Mouse (Mus musculus): ENCODE data around the gene Acad11. TPM values are rescaled to one million over a fixed set of nuclear protein-coding genes. Genes with fewer than 3 reads are reported as not detected.

Gene Acad11
- polyA plus RNA-seq, 1 experiment, result 6.2 TPM

GRCm38 (mm10) chr9:104034231-104034630 is 28.9 kb upstream of the Acad11 start:
- H3K4me2 ChIP-seq (ENCODE audit: low read depth), result no peak overlapping the region

GRCm38 (mm10) chr9:104034718-104035117 is 28.5 kb upstream of the Acad11 start:
- Histone ChIP-seq H3K36me3 (ENCODE audit: control insufficient read depth, insufficient read depth) (no peaks in the 10 kb centered on the region), H3ac (ENCODE audit: control insufficient read depth, insufficient read length) (no peak overlapping the region), H3K4me3 (no peak overlapping the region), H3K79me2 (ENCODE audit: control insufficient read depth, insufficient read depth) (no peaks in the 10 kb centered on the region), H3K27me3 (ENCODE audit: control insufficient read depth, insufficient read depth, insufficient read length) (no peaks in the 10 kb centered on the region), H3K4me2 (ENCODE audit: low read depth) (no peak overlapping the region)
- TF ChIP-seq SRF (IDR thresholded peaks at IDR 0.05; ENCODE audit: control insufficient read depth, insufficient read length, low read depth) (no peak), E2F4 (IDR thresholded peaks at IDR 0.05; ENCODE audit: insufficient read depth) (no peak), MAX (IDR thresholded peaks at IDR 0.05; ENCODE audit: low read depth) (no peak)

More at GRCm38 (mm10) chr9:104034231-104034630, 28.9 kb upstream of the Acad11 start:
- no peaks in the 10 kb centered on the region for H3K27me3 ChIP-seq (ENCODE audit: control insufficient read depth, insufficient read depth, insufficient read length)
- no peaks in the 10 kb centered on the region for H3K36me3 ChIP-seq (ENCODE audit: control insufficient read depth, insufficient read depth)
- no peaks in the 10 kb centered on the region for H3K79me2 ChIP-seq (ENCODE audit: control insufficient read depth, insufficient read depth)
- no peak overlapping the region for H3K4me3 ChIP-seq
- H3ac ChIP-seq (ENCODE audit: control insufficient read depth, insufficient read length), result no peak overlapping the region
- TF ChIP-seq E2F4 (IDR thresholded peaks at IDR 0.05; ENCODE audit: insufficient read depth), result no peak
- TF ChIP-seq REST (IDR thresholded peaks at IDR 0.05; ENCODE audit: insufficient read depth, insufficient read length), result no peak
- TF ChIP-seq MAX (IDR thresholded peaks at IDR 0.05; ENCODE audit: low read depth), result no peak
- TF ChIP-seq TCF12 (IDR thresholded peaks at IDR 0.05; ENCODE audit: insufficient read depth, poor library complexity, severe bottlenecking), result no peak

GRCm38 (mm10) chr9:104035261-104036015 is 27.7 kb upstream of the Acad11 start:
- H3K27me3 ChIP-seq (ENCODE audit: control insufficient read depth, insufficient read depth, insufficient read length), result no peaks in the 10 kb centered on the region
- no peak overlapping the region for H3ac ChIP-seq (ENCODE audit: control insufficient read depth, insufficient read length)
- TF ChIP-seq REST (IDR thresholded peaks at IDR 0.05; ENCODE audit: insufficient read depth, insufficient read length) (no peak), SRF (IDR thresholded peaks at IDR 0.05; ENCODE audit: control insufficient read depth, insufficient read length, low read depth) (no peak)
- no peak overlapping the region for H3K4me2 ChIP-seq (ENCODE audit: low read depth)
- H3K79me2 ChIP-seq (ENCODE audit: control insufficient read depth, insufficient read depth), result no peaks in the 10 kb centered on the region
- no peaks in the 10 kb centered on the region for H3K36me3 ChIP-seq (ENCODE audit: control insufficient read depth, insufficient read depth)
- H3K4me3 ChIP-seq, result no peak overlapping the region

- H3K4me3 ChIP-seq, result no peak overlapping the region
- TF ChIP-seq MYOD1 (IDR thresholded peaks at IDR 0.05; ENCODE audit: control insufficient read depth in 1 of 3, insufficient read length in 2 of 3, low read depth in 2 of 3), result no peak
- TF ChIP-seq TCF3 (IDR thresholded peaks at IDR 0.05; ENCODE audit: insufficient read length, low read depth), result no peak
- no peak for TF ChIP-seq TCF12 (IDR thresholded peaks at IDR 0.05; ENCODE audit: insufficient read depth, poor library complexity, severe bottlenecking)
- TF ChIP-seq USF1 (IDR thresholded peaks at IDR 0.05; ENCODE audit: low read depth), result no peak
- no peak for TF ChIP-seq MAX (IDR thresholded peaks at IDR 0.05; ENCODE audit: low read depth)
- TF ChIP-seq MYOG (IDR thresholded peaks at IDR 0.05; ENCODE audit: control insufficient read depth in 1 of 3, insufficient read depth in 1 of 3, insufficient read length in 2 of 3, low read depth in 2 of 3), result no peak
- no peak for TF ChIP-seq REST (IDR thresholded peaks at IDR 0.05; ENCODE audit: insufficient read depth, insufficient read length)
- TF ChIP-seq CEBPB (IDR thresholded peaks at IDR 0.05; ENCODE audit: insufficient read depth, poor library complexity, severe bottlenecking), result no peak
- TF ChIP-seq E2F4 (IDR thresholded peaks at IDR 0.05; ENCODE audit: insufficient read depth), result no peak
- no peak for TF ChIP-seq SRF (IDR thresholded peaks at IDR 0.05; ENCODE audit: control insufficient read depth, insufficient read length, low read depth)
- H3K36me3 ChIP-seq (ENCODE audit: control insufficient read depth, insufficient read depth), result no peaks in the 10 kb centered on the region
- H3K79me2 ChIP-seq (ENCODE audit: control insufficient read depth, insufficient read depth), result no peaks in the 10 kb centered on the region
- H3K4me2 ChIP-seq (ENCODE audit: low read depth), result no peak overlapping the region
- H3K27me3 ChIP-seq (ENCODE audit: control insufficient read depth, insufficient read depth, insufficient read length), result no peaks in the 10 kb centered on the region
- no peak overlapping the region for H3ac ChIP-seq (ENCODE audit: control insufficient read depth, insufficient read length)
Observed at GRCm38 (mm10) chr9:104038266-104038665, 24.9 kb upstream of the Acad11 start.

GRCm38 (mm10) chr9:104039031-104039695 is 24.0 kb upstream of the Acad11 start:
- Histone ChIP-seq H3ac (ENCODE audit: control insufficient read depth, insufficient read length) (no peak overlapping the region), H3K79me2 (ENCODE audit: control insufficient read depth, insufficient read depth) (no peaks in the 10 kb centered on the region), H3K36me3 (ENCODE audit: control insufficient read depth, insufficient read depth) (no peaks in the 10 kb centered on the region), H3K4me3 (no peak overlapping the region), H3K27me3 (ENCODE audit: control insufficient read depth, insufficient read depth, insufficient read length) (no peaks in the 10 kb centered on the region), H3K4me2 (ENCODE audit: low read depth) (no peak overlapping the region)
- TF ChIP-seq SRF (IDR thresholded peaks at IDR 0.05; ENCODE audit: control insufficient read depth, insufficient read length, low read depth) (no peak), CEBPB (IDR thresholded peaks at IDR 0.05; ENCODE audit: insufficient read depth, poor library complexity, severe bottlenecking) (no peak), TCF3 (IDR thresholded peaks at IDR 0.05; ENCODE audit: insufficient read length, low read depth) (no peak), MYOD1 (IDR thresholded peaks at IDR 0.05; ENCODE audit: control insufficient read depth in 1 of 3, insufficient read length in 2 of 3, low read depth in 2 of 3) (no peak), USF1 (IDR thresholded peaks at IDR 0.05; ENCODE audit: low read depth) (no peak), TCF12 (IDR thresholded peaks at IDR 0.05; ENCODE audit: insufficient read depth, poor library complexity, severe bottlenecking) (no peak), MYOG (IDR thresholded peaks at IDR 0.05; ENCODE audit: control insufficient read depth in 1 of 3, insufficient read depth in 1 of 3, insufficient read length in 2 of 3, low read depth in 2 of 3) (no peak), E2F4 (IDR thresholded peaks at IDR 0.05; ENCODE audit: insufficient read depth) (no peak), POLR2A (IDR thresholded peaks at IDR 0.05; ENCODE audit: insufficient read length, low read depth) (no peak), REST (IDR thresholded peaks at IDR 0.05; ENCODE audit: insufficient read depth, insufficient read length) (no peak), MAX (IDR thresholded peaks at IDR 0.05; ENCODE audit: low read depth) (no peak), POLR2AphosphoS2 (IDR thresholded peaks at IDR 0.05; ENCODE audit: insufficient read length, low read depth) (no peak)
